Mouse (Mus musculus) Patski (cell line): Measurements from ENCODE around the gene Nedd4. TPM values are rescaled to one million over a fixed set of nuclear protein-coding genes. Genes with fewer than 3 reads are reported as not detected.

Source experiments
- ATAC-seq: fragments of 100-300 bp; one replicate; pipeline ENCODE4 v1.8.0; 2021
- CTCF ChIA-PET: fragments of 350-600 bp; sonication (Branson Sonifier 250); formaldehyde crosslinking; loops from one replicate; lab custom pipeline; 2022; ENCODE audit warnings: inconsistent platforms; lab: Charles Lee
- POLR2A ChIA-PET: fragments of 350-600 bp; sonication (Branson Sonifier 250); formaldehyde crosslinking; loops from one replicate; lab custom pipeline; 2022; ENCODE audit warnings: antibody characterized with exemption, inconsistent platforms; lab: Charles Lee
- DNase-seq: peaks from one replicate; pipeline ENCODE4 v3.0.0-alpha.2; 2011; ENCODE audit warnings: low read depth, low spot score
- H3K27me3 ChIP-seq: fragments of 371-371 bp; one replicate; pipeline ENCODE4 v1.5.1; 2021
- CTCF ChIP-seq: fragments of 100-300 bp; IDR thresholded peaks from one replicate; pipeline ENCODE4 v1.5.1; 2021
- in situ Hi-C: fragments of 300-500 bp; cut with MboI; formaldehyde crosslinking; loops from 3 replicates; pipeline ENCODE4 v1.11.1; 2018; ENCODE audit warnings: low pct_unique_long_range_greater_than_20kb, mixed read lengths
- polyA plus RNA-seq: library from polyadenylated mRNA; unstranded; gene quantifications from one replicate; pipeline ENCODE4 v1.2.3, GENCODE M21; 2021

Gene Nedd4
- polyA plus RNA-seq, 1 experiment from 2014 or later, result 693 TPM

- no peak for TF ChIP-seq CTCF
- in situ Hi-C loops, result no loop called here
- CTCF ChIA-PET, result interaction anchor here (1.1 kb wide), 1 partner anchor 9 kb away, joined by 3 read pairs; no protein-coding TSS in a partner anchor
- no peaks in the 10 kb centered on the region for H3K27me3 ChIP-seq
- no peak for DNase-seq
- no peak for ATAC-seq
- POLR2A ChIA-PET, result no interaction called here
Measured at GRCm38 (mm10) chr9:72779004-72779403, 116.9 kb downstream of the Nedd4 start.

GRCm38 (mm10) chr9:72779733-72780132 is 117.6 kb downstream of the Nedd4 start:
- in situ Hi-C loops, result no loop called here
- CTCF ChIA-PET, result no interaction called here
- ATAC-seq, result no peak
- POLR2A ChIA-PET, result interaction anchor here (1.0 kb wide), 1 partner anchor 13 kb away, joined by 3 read pairs; no protein-coding TSS in a partner anchor
- no peak for TF ChIP-seq CTCF
- H3K27me3 ChIP-seq, result no peaks in the 10 kb centered on the region
- no peak for DNase-seq

GRCm38 (mm10) chr9:72780694-72781093 is 118.5 kb downstream of the Nedd4 start:
- TF ChIP-seq CTCF, result no peak
- POLR2A ChIA-PET, result interaction anchor here (0.6 to 1.0 kb wide), 2 partner anchors 12 to 70 kb away, joined by 3 read pairs; no protein-coding TSS in a partner anchor
- ATAC-seq (no peak), DNase-seq (no peak)
- CTCF ChIA-PET, result interaction anchor here (0.7 to 0.9 kb wide), 2 partner anchors 12 to 77 kb away, joined by 3 to 4 read pairs; no protein-coding TSS in a partner anchor
- H3K27me3 ChIP-seq, result no peaks in the 10 kb centered on the region
- in situ Hi-C loops, result no loop called here

- in situ Hi-C loops, result no loop called here
- POLR2A ChIA-PET, result interaction anchor here (0.7 to 1.3 kb wide), 2 partner anchors 13 to 35 kb away, joined by 3 to 6 read pairs; no protein-coding TSS in a partner anchor
Measured at GRCm38 (mm10) chr9:72781466-72781865, 119.3 kb downstream of the Nedd4 start.

GRCm38 (mm10) chr9:72782121-72782520 is 120.0 kb downstream of the Nedd4 start:
- in situ Hi-C loops, result no loop called here

More at GRCm38 (mm10) chr9:72781466-72781865, 119.3 kb downstream of the Nedd4 start:
- ATAC-seq, result no peak
- CTCF ChIA-PET, result interaction anchor here (0.7 to 1.2 kb wide), 4 partner anchors 9 to 102 kb away, joined by 3 to 4 read pairs (median 3); no protein-coding TSS in a partner anchor
- DNase-seq, result no peak
- no peak for TF ChIP-seq CTCF
- H3K27me3 ChIP-seq, result no peaks in the 10 kb centered on the region

GRCm38 (mm10) chr9:72787732-72788131 is 125.6 kb downstream of the Nedd4 start:
- ChIA-PET CTCF (interaction anchor here (0.8 to 2.0 kb wide), 4 partner anchors 9 to 21 kb away, joined by 3 to 6 read pairs (median 3); no protein-coding TSS in a partner anchor), POLR2A (no interaction called here)
- no peaks in the 10 kb centered on the region for H3K27me3 ChIP-seq
- TF ChIP-seq CTCF, result no peak
- DNase-seq, result no peak
- in situ Hi-C loops, result no loop called here
- no peak for ATAC-seq

More at GRCm38 (mm10) chr9:72782121-72782520, 120.0 kb downstream of the Nedd4 start:
- no peak for TF ChIP-seq CTCF
- no peaks in the 10 kb centered on the region for H3K27me3 ChIP-seq
- CTCF ChIA-PET, result interaction anchor here (1.0 to 1.2 kb wide), 2 partner anchors 8 to 101 kb away, joined by 3 read pairs; no protein-coding TSS in a partner anchor
- DNase-seq (no peak), ATAC-seq (no peak)
- POLR2A ChIA-PET, result interaction anchor here (1.3 kb wide), 1 partner anchor 12 kb away, joined by 3 read pairs; no protein-coding TSS in a partner anchor

- ChIA-PET POLR2A (no interaction called here), CTCF (interaction anchor here (1.3 to 2.4 kb wide), 4 partner anchors 9 to 24 kb away, joined by 3 to 7 read pairs (median 6); no protein-coding TSS in a partner anchor)
- ATAC-seq, result no peak
- in situ Hi-C loops, result no loop called here
- no peak for DNase-seq
- TF ChIP-seq CTCF, result no peak
- H3K27me3 ChIP-seq, result no peaks in the 10 kb centered on the region
Measured at GRCm38 (mm10) chr9:72790530-72791212, 128.5 kb downstream of the Nedd4 start.

- in situ Hi-C loops, result no loop called here
- no peak for TF ChIP-seq CTCF
- H3K27me3 ChIP-seq, result no peaks in the 10 kb centered on the region
- POLR2A ChIA-PET, result no interaction called here
- CTCF ChIA-PET, result interaction anchor here (1.3 to 2.4 kb wide), 2 partner anchors 9 to 25 kb away, joined by 4 to 7 read pairs; no protein-coding TSS in a partner anchor
- ATAC-seq (no peak), DNase-seq (no peak)
Measured at GRCm38 (mm10) chr9:72791213-72791582, 129.1 kb downstream of the Nedd4 start.

- in situ Hi-C loops, result no loop called here
- peak; percentile 65 for ATAC-seq
- no peaks in the 10 kb centered on the region for H3K27me3 ChIP-seq
- no peak for DNase-seq
- no peak for TF ChIP-seq CTCF
- POLR2A ChIA-PET, result interaction anchor here (0.8 kb wide), 1 partner anchor 16 kb away, joined by 3 read pairs; no protein-coding TSS in a partner anchor
- CTCF ChIA-PET, result no interaction called here
Measured at GRCm38 (mm10) chr9:72791681-72792080, 129.5 kb downstream of the Nedd4 start.

- DNase-seq (no peak), ATAC-seq (no peak)
- in situ Hi-C loops, result no loop called here
- no peaks in the 10 kb centered on the region for H3K27me3 ChIP-seq
- TF ChIP-seq CTCF, result no peak
- POLR2A ChIA-PET, result no interaction called here
- CTCF ChIA-PET, result no interaction called here
Measured at GRCm38 (mm10) chr9:72795243-72795642, 133.1 kb downstream of the Nedd4 start.
